Mouse (Mus musculus): ENCODE measurements at regions not wholly inside any gene's neighbourhood (a gene's known extent, or its start where the extent isn't known, plus 50 kb on each side); places are given as distances from the start of the nearest gene placed in this dataset.

DNA sequence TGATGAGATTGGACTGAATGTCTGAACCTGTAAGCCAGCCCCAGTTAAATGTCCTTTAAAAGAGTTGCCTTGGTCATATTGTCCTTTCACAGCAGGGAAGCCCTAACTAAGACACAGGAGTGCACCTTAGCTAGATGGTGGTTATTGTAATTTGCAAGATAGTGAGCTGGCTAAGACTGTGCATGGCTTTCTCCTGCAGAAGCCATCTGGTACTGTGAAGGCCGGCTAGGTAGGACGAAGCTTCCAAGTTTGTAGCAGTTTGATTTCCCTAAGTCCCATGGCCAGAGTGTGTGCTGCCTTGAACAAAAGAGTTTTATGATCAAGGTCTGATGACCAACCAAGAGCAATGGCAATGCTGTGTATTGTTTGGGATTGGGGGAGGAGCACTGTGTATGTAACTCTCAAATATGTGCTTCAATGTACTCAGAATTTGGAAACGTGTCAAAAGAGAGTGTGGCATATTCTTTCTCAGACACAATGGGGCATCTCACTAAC, 356.6 kb upstream of the Mmadhc start:
- Histone ChIP-seq H3K9ac (ENCODE audit: insufficient read depth, low read depth, low read length, poor library complexity, severe bottlenecking) (no peak overlapping the region), H3K27ac (ENCODE audit: insufficient read depth, low read depth, low read length, poor library complexity, severe bottlenecking) (no peak overlapping the region), H3K9me3 (ENCODE audit: control insufficient read depth, insufficient read depth, low read depth, low read length) (no peaks in the 10 kb centered on the region), H3K4me3 (ENCODE audit: insufficient read depth in 1 of 2, low read depth in 1 of 2, low read length in 2 of 2, poor library complexity in 1 of 2, severe bottlenecking in 1 of 2) (no peak overlapping the region), H3K4me1 (ENCODE audit: control insufficient read depth in 2 of 2, insufficient read depth in 2 of 2, low read length in 2 of 2, poor library complexity in 1 of 2) (no peaks in the 10 kb centered on the region), H3K36me3 (ENCODE audit: control insufficient read depth, insufficient read depth, low read length, poor library complexity, severe bottlenecking) (no peaks in the 10 kb centered on the region)
- in situ Hi-C loops (cut with MboI; ENCODE audit: low sequenced_read_pairs in 2 of 2, unreplicated experiment in 2 of 2): no loop called here
- no peak for DNase-seq (ENCODE audit: low read depth, low spot score)
- TF ChIP-seq HCFC1 (IDR thresholded peaks at IDR 0.05; ENCODE audit: borderline replicate concordance, insufficient read depth, low read length) (no peak), CHD2 (IDR thresholded peaks at IDR 0.05; ENCODE audit: low read depth, low read length) (no peak), ZC3H11A (IDR thresholded peaks at IDR 0.05; ENCODE audit: borderline replicate concordance, low read depth, low read length) (no peak), ZNF384 (IDR thresholded peaks at IDR 0.05; ENCODE audit: low read depth, low read length) (no peak), MAFK (IDR thresholded peaks at IDR 0.05; ENCODE audit: insufficient read depth, low read depth, low read length) (no peak)

DNA sequence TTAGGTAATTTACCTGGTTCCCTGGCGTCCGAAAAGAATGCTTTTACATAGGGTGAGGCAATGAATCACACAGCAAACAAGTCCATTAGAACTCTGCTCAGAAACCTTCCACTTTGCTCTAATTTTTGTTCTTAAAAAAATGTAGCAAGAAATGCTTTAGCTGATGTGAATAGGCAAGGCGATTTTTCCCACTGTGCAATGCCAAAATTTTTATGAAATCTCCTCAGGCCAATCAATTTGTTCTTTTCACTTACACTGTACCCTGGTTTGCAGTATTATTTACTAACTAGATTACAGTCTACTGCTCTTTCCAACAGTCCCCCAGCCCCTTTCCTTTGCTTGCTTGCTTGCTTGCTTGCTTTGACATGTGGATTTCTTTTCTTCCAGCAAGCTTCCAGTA, 353.1 kb upstream of the Mmadhc start:
- H3K4me1 ChIP-seq (ENCODE audit: control insufficient read depth in 2 of 2, insufficient read depth in 2 of 2, low read length in 2 of 2, poor library complexity in 1 of 2): no peaks in the 10 kb centered on the region
- H3K9me3 ChIP-seq (ENCODE audit: control insufficient read depth, insufficient read depth, low read depth, low read length): no peaks in the 10 kb centered on the region
- in situ Hi-C loops (cut with MboI; ENCODE audit: low sequenced_read_pairs in 2 of 2, unreplicated experiment in 2 of 2): no loop called here
- TF ChIP-seq MAFK (IDR thresholded peaks at IDR 0.05; ENCODE audit: insufficient read depth, low read depth, low read length) (no peak), CHD2 (IDR thresholded peaks at IDR 0.05; ENCODE audit: low read depth, low read length) (no peak), ZC3H11A (IDR thresholded peaks at IDR 0.05; ENCODE audit: borderline replicate concordance, low read depth, low read length) (no peak)
- no peak overlapping the region for H3K4me3 ChIP-seq (ENCODE audit: insufficient read depth in 1 of 2, low read depth in 1 of 2, low read length in 2 of 2, poor library complexity in 1 of 2, severe bottlenecking in 1 of 2)
- H3K27ac ChIP-seq (ENCODE audit: insufficient read depth, low read depth, low read length, poor library complexity, severe bottlenecking): no peak overlapping the region
- no peaks in the 10 kb centered on the region for H3K36me3 ChIP-seq (ENCODE audit: control insufficient read depth, insufficient read depth, low read length, poor library complexity, severe bottlenecking)
- DNase-seq (ENCODE audit: low read depth, low spot score): no peak
- H3K9ac ChIP-seq (ENCODE audit: insufficient read depth, low read depth, low read length, poor library complexity, severe bottlenecking): no peak overlapping the region

DNA sequence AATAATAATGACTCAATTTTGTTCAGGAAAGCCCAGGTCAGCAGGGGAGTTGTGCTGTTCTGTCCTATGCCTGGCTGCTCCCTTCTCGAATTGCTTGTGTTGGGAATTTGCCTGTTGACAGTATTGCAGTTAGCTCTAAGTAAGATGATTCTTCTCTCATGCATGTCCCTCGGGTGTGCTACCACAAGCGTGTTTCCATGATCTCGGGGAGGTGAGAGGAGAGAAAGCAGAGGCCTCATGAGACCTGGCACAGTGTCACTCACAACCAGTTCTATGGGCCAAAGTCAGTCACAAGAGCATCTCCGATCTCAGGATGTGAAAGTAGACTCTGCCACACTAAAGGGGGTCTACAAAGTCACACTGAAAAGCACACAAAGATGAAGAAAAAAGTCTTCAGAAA, 346.6 kb upstream of the Mmadhc start:
- H3K4me3 ChIP-seq (ENCODE audit: insufficient read depth in 1 of 2, low read depth in 1 of 2, low read length in 2 of 2, poor library complexity in 1 of 2, severe bottlenecking in 1 of 2): no peak overlapping the region
- no peak for TF ChIP-seq HCFC1 (IDR thresholded peaks at IDR 0.05; ENCODE audit: borderline replicate concordance, insufficient read depth, low read length)
- no peak for TF ChIP-seq ZC3H11A (IDR thresholded peaks at IDR 0.05; ENCODE audit: borderline replicate concordance, low read depth, low read length)
- no peak for TF ChIP-seq ZNF384 (IDR thresholded peaks at IDR 0.05; ENCODE audit: low read depth, low read length)
- no peak for TF ChIP-seq CHD2 (IDR thresholded peaks at IDR 0.05; ENCODE audit: low read depth, low read length)
- H3K27ac ChIP-seq (ENCODE audit: insufficient read depth, low read depth, low read length, poor library complexity, severe bottlenecking): no peak overlapping the region
- H3K9me3 ChIP-seq (ENCODE audit: control insufficient read depth, insufficient read depth, low read depth, low read length): no peaks in the 10 kb centered on the region
- no peaks in the 10 kb centered on the region for H3K36me3 ChIP-seq (ENCODE audit: control insufficient read depth, insufficient read depth, low read length, poor library complexity, severe bottlenecking)
- H3K9ac ChIP-seq (ENCODE audit: insufficient read depth, low read depth, low read length, poor library complexity, severe bottlenecking): no peak overlapping the region
- in situ Hi-C loops (cut with MboI; ENCODE audit: low sequenced_read_pairs in 2 of 2, unreplicated experiment in 2 of 2): no loop called here
- DNase-seq (ENCODE audit: low read depth, low spot score): no peak
- no peaks in the 10 kb centered on the region for H3K4me1 ChIP-seq (ENCODE audit: control insufficient read depth in 2 of 2, insufficient read depth in 2 of 2, low read length in 2 of 2, poor library complexity in 1 of 2)

DNA sequence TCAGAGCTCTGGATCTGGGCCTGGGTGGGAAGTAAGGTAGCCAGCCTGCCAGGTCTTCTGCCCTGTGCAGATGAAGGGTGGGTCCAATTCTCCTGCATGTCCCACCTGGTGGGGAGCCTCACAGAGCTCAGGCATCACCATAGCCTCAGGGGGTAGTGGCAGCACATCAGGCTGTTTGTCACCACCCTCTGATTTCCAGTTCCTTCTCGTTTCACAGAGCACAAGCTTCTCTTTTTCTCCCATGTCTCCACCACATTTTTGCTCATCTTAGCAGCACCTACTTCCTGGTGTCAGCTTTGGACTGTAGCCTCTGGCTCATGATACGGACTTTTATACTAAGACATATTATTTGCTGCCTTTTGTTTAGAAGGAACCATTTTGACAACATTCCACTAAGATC, 345.6 kb upstream of the Mmadhc start:
- in situ Hi-C loops (cut with MboI; ENCODE audit: low sequenced_read_pairs in 2 of 2, unreplicated experiment in 2 of 2): no loop called here
- no peaks in the 10 kb centered on the region for H3K36me3 ChIP-seq (ENCODE audit: control insufficient read depth, insufficient read depth, low read length, poor library complexity, severe bottlenecking)
- no peak overlapping the region for H3K4me3 ChIP-seq (ENCODE audit: insufficient read depth in 1 of 2, low read depth in 1 of 2, low read length in 2 of 2, poor library complexity in 1 of 2, severe bottlenecking in 1 of 2)
- no peak overlapping the region for H3K9ac ChIP-seq (ENCODE audit: insufficient read depth, low read depth, low read length, poor library complexity, severe bottlenecking)
- H3K4me1 ChIP-seq (ENCODE audit: control insufficient read depth in 2 of 2, insufficient read depth in 2 of 2, low read length in 2 of 2, poor library complexity in 1 of 2): no peaks in the 10 kb centered on the region
- no peak for TF ChIP-seq CHD2 (IDR thresholded peaks at IDR 0.05; ENCODE audit: low read depth, low read length)
- TF ChIP-seq ZNF384 (IDR thresholded peaks at IDR 0.05; ENCODE audit: low read depth, low read length): no peak
- TF ChIP-seq HCFC1 (IDR thresholded peaks at IDR 0.05; ENCODE audit: borderline replicate concordance, insufficient read depth, low read length): no peak
- no peak for TF ChIP-seq ZC3H11A (IDR thresholded peaks at IDR 0.05; ENCODE audit: borderline replicate concordance, low read depth, low read length)
- no peak for TF ChIP-seq MAFK (IDR thresholded peaks at IDR 0.05; ENCODE audit: insufficient read depth, low read depth, low read length)
- H3K9me3 ChIP-seq (ENCODE audit: control insufficient read depth, insufficient read depth, low read depth, low read length): no peaks in the 10 kb centered on the region
- no peak overlapping the region for H3K27ac ChIP-seq (ENCODE audit: insufficient read depth, low read depth, low read length, poor library complexity, severe bottlenecking)
- no peak for DNase-seq (ENCODE audit: low read depth, low spot score)

DNA sequence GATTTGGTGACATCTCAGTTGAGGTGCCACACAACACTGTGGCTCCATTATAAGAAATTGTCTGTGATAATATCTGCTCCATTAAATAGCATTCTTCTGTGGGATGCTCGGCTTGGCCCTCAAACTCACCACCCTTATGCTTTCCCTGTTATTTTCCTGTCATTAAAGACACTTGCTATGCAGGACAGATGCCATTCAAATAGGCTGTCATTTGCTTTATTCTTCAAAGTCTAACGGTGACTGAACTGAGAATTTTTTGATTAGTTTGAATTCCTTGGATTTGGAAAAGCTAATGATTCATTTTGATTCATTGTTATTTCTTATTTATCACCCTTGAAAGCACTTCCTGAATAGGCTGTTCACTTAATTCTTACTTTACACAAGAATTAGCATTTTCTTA, 339.3 kb upstream of the Mmadhc start:
- in situ Hi-C loops (cut with MboI; ENCODE audit: low sequenced_read_pairs in 2 of 2, unreplicated experiment in 2 of 2): no loop called here
- TF ChIP-seq ZC3H11A (IDR thresholded peaks at IDR 0.05; ENCODE audit: borderline replicate concordance, low read depth, low read length) (no peak), CHD2 (IDR thresholded peaks at IDR 0.05; ENCODE audit: low read depth, low read length) (no peak)
- H3K4me3 ChIP-seq (ENCODE audit: insufficient read depth in 1 of 2, low read depth in 1 of 2, low read length in 2 of 2, poor library complexity in 1 of 2, severe bottlenecking in 1 of 2): no peak overlapping the region

More for the DNA sequence above, 339.3 kb upstream of the Mmadhc start:
- H3K4me1 ChIP-seq (ENCODE audit: control insufficient read depth in 2 of 2, insufficient read depth in 2 of 2, low read length in 2 of 2, poor library complexity in 1 of 2): no peaks in the 10 kb centered on the region
- H3K36me3 ChIP-seq (ENCODE audit: control insufficient read depth, insufficient read depth, low read length, poor library complexity, severe bottlenecking): no peaks in the 10 kb centered on the region
- no peak overlapping the region for H3K9ac ChIP-seq (ENCODE audit: insufficient read depth, low read depth, low read length, poor library complexity, severe bottlenecking)
- no peaks in the 10 kb centered on the region for H3K9me3 ChIP-seq (ENCODE audit: control insufficient read depth, insufficient read depth, low read depth, low read length)
- no peak for DNase-seq (ENCODE audit: low read depth, low spot score)
- H3K27ac ChIP-seq (ENCODE audit: insufficient read depth, low read depth, low read length, poor library complexity, severe bottlenecking): no peak overlapping the region
